Mouse (Mus musculus): ENCODE measurements around the gene Frem1. TPM values are rescaled to one million over a fixed set of nuclear protein-coding genes. Genes with fewer than 3 reads are reported as not detected.

Frem1 gene
- total and polyA plus RNA-seq, 3 experiments, result 0.01 to 0.27 TPM; not detected in 1

GRCm38 (mm10) chr4:83053206-83053605 lies 1.1 kb upstream of the Frem1 start:
- DNase-seq (ENCODE audit: low spot score), result no peak
- H3K4me1 ChIP-seq (ENCODE audit: insufficient read depth, low read depth, low read length), result no peaks in the 10 kb centered on the region
- ATAC-seq (ENCODE audit: extremely low read depth, insufficient number of reproducible peaks, low FRiP score, poor library complexity, severe bottlenecking), result no peak
- H3K4me3 ChIP-seq (ENCODE audit: low read depth, low read length), result no peak overlapping the region
- no peaks in the 10 kb centered on the region for H3K36me3 ChIP-seq (replicated peaks)
- no peak for TF ChIP-seq CTCF (IDR thresholded peaks at IDR 0.05; ENCODE audit: low read depth, low read length)
- no peak for TF ChIP-seq TAL1 (conservative IDR thresholded peaks at IDR 0.05; ENCODE audit: low read depth, low read length)
- TF ChIP-seq GATA1 (IDR thresholded peaks at IDR 0.05; ENCODE audit: borderline replicate concordance, low read length), result no peak
- TF ChIP-seq GATA2 (IDR thresholded peaks at IDR 0.05; ENCODE audit: borderline replicate concordance, low read depth, low read length), result no peak
- TF ChIP-seq POLR2AphosphoS5 (IDR thresholded peaks at IDR 0.05; ENCODE audit: insufficient replicate concordance, low read depth, low read length), result no peak
- peaks cover 51% of the 10 kb centered on the region for H3K9me3 ChIP-seq (replicated peaks)
- H3K27me3 ChIP-seq (ENCODE audit: insufficient read depth, low read length), result no peaks in the 10 kb centered on the region

- no peaks in the 10 kb centered on the region for H3K36me3 ChIP-seq (replicated peaks)
- peaks cover 46% of the 10 kb centered on the region for H3K9me3 ChIP-seq (replicated peaks)
- ATAC-seq (ENCODE audit: extremely low read depth, insufficient number of reproducible peaks, low FRiP score, poor library complexity, severe bottlenecking), result no peak
- no peak overlapping the region for H3K4me3 ChIP-seq (ENCODE audit: low read depth, low read length)
- H3K4me1 ChIP-seq (ENCODE audit: insufficient read depth, low read depth, low read length), result no peaks in the 10 kb centered on the region
- no peaks in the 10 kb centered on the region for H3K27me3 ChIP-seq (ENCODE audit: insufficient read depth, low read length)
- DNase-seq (ENCODE audit: low spot score), result no peak
- TF ChIP-seq POLR2AphosphoS5 (IDR thresholded peaks at IDR 0.05; ENCODE audit: insufficient replicate concordance, low read depth, low read length), result no peak
- TF ChIP-seq GATA1 (IDR thresholded peaks at IDR 0.05; ENCODE audit: borderline replicate concordance, low read length), result no peak
- no peak for TF ChIP-seq GATA2 (IDR thresholded peaks at IDR 0.05; ENCODE audit: borderline replicate concordance, low read depth, low read length)
- no peak for TF ChIP-seq TAL1 (conservative IDR thresholded peaks at IDR 0.05; ENCODE audit: low read depth, low read length)
- no peak for TF ChIP-seq CTCF (IDR thresholded peaks at IDR 0.05; ENCODE audit: low read depth, low read length)
Observed at GRCm38 (mm10) chr4:83051176-83051575, 963 bp downstream of the Frem1 start.

- Histone ChIP-seq H3K4me3 (ENCODE audit: low read depth, low read length) (no peak overlapping the region), H3K27me3 (ENCODE audit: insufficient read depth, low read length) (no peaks in the 10 kb centered on the region), H3K36me3 (replicated peaks) (no peaks in the 10 kb centered on the region), H3K9me3 (replicated peaks) (peaks cover 46% of the 10 kb centered on the region), H3K4me1 (ENCODE audit: insufficient read depth, low read depth, low read length) (no peaks in the 10 kb centered on the region)
- no peak for DNase-seq (ENCODE audit: low spot score)
- TF ChIP-seq CTCF (IDR thresholded peaks at IDR 0.05; ENCODE audit: low read depth, low read length) (no peak), TAL1 (conservative IDR thresholded peaks at IDR 0.05; ENCODE audit: low read depth, low read length) (no peak), POLR2AphosphoS5 (IDR thresholded peaks at IDR 0.05; ENCODE audit: insufficient replicate concordance, low read depth, low read length) (no peak), GATA2 (IDR thresholded peaks at IDR 0.05; ENCODE audit: borderline replicate concordance, low read depth, low read length) (no peak), GATA1 (IDR thresholded peaks at IDR 0.05; ENCODE audit: borderline replicate concordance, low read length) (no peak)
- ATAC-seq (ENCODE audit: extremely low read depth, insufficient number of reproducible peaks, low FRiP score, poor library complexity, severe bottlenecking), result no peak
Observed at GRCm38 (mm10) chr4:83050151-83050796, 1.9 kb downstream of the Frem1 start.

DNA sequence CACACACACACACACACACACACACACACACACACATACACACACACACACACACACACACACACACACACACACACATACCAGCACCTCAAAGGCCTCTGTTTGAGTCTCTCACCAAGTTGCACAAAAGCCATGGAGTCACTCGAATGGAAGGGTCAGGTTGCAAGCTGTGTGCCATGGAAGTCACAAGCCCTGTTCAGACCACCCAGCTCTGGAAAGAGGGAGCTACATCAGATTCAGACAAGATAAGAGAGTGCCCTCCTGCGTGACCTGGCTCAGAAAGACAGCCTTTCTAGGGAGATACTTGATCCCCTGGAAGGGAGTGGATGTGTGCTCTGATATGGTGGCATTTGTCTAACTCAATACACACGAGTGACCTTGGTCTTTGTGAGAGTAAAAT lies 2.9 kb downstream of the Frem1 start:
- no peak for DNase-seq (ENCODE audit: low spot score)
- no peak overlapping the region for H3K4me3 ChIP-seq (ENCODE audit: low read depth, low read length)
- H3K36me3 ChIP-seq (replicated peaks), result no peaks in the 10 kb centered on the region
- no peak for TF ChIP-seq TAL1 (conservative IDR thresholded peaks at IDR 0.05; ENCODE audit: low read depth, low read length)
- TF ChIP-seq GATA1 (IDR thresholded peaks at IDR 0.05; ENCODE audit: borderline replicate concordance, low read length), result no peak
- no peak for TF ChIP-seq CTCF (IDR thresholded peaks at IDR 0.05; ENCODE audit: low read depth, low read length)
- TF ChIP-seq POLR2AphosphoS5 (IDR thresholded peaks at IDR 0.05; ENCODE audit: insufficient replicate concordance, low read depth, low read length), result no peak
- no peak for TF ChIP-seq GATA2 (IDR thresholded peaks at IDR 0.05; ENCODE audit: borderline replicate concordance, low read depth, low read length)
- no peaks in the 10 kb centered on the region for H3K27me3 ChIP-seq (ENCODE audit: insufficient read depth, low read length)
- no peaks in the 10 kb centered on the region for H3K4me1 ChIP-seq (ENCODE audit: insufficient read depth, low read depth, low read length)
- peaks cover 46% of the 10 kb centered on the region for H3K9me3 ChIP-seq (replicated peaks)
- no peak for ATAC-seq (ENCODE audit: extremely low read depth, insufficient number of reproducible peaks, low FRiP score, poor library complexity, severe bottlenecking)

DNA sequence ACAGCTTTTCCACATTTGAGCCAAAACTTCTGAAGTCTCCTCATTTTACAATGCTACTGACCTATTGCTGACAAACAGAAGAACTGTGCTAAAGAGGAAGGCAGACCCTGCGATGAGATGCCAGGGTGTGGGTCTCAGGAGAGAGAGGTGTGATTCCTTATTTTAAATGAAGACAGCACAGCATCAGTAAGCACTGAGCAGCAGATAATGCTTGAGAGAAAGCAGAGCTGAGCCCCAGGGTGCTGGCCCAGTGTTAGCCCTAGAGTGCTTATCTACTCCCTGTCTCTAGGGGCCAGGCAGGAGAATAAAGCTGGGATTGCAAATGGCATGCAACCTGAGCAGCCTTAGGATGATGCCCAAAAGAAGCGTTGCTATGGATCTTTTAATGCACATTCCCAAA lies 3.6 kb downstream of the Frem1 start:
- TF ChIP-seq GATA2 (IDR thresholded peaks at IDR 0.05; ENCODE audit: borderline replicate concordance, low read depth, low read length) (no peak), POLR2AphosphoS5 (IDR thresholded peaks at IDR 0.05; ENCODE audit: insufficient replicate concordance, low read depth, low read length) (no peak), GATA1 (IDR thresholded peaks at IDR 0.05; ENCODE audit: borderline replicate concordance, low read length) (no peak), CTCF (IDR thresholded peaks at IDR 0.05; ENCODE audit: low read depth, low read length) (no peak), TAL1 (conservative IDR thresholded peaks at IDR 0.05; ENCODE audit: low read depth, low read length) (no peak)
- DNase-seq (ENCODE audit: low spot score), result no peak
- ATAC-seq (ENCODE audit: extremely low read depth, insufficient number of reproducible peaks, low FRiP score, poor library complexity, severe bottlenecking), result no peak
- H3K36me3 ChIP-seq (replicated peaks), result no peaks in the 10 kb centered on the region
- H3K4me3 ChIP-seq (ENCODE audit: low read depth, low read length), result no peak overlapping the region
- H3K9me3 ChIP-seq (replicated peaks), result peaks cover 44% of the 10 kb centered on the region
- no peaks in the 10 kb centered on the region for H3K27me3 ChIP-seq (ENCODE audit: insufficient read depth, low read length)
- no peaks in the 10 kb centered on the region for H3K4me1 ChIP-seq (ENCODE audit: insufficient read depth, low read depth, low read length)

DNA sequence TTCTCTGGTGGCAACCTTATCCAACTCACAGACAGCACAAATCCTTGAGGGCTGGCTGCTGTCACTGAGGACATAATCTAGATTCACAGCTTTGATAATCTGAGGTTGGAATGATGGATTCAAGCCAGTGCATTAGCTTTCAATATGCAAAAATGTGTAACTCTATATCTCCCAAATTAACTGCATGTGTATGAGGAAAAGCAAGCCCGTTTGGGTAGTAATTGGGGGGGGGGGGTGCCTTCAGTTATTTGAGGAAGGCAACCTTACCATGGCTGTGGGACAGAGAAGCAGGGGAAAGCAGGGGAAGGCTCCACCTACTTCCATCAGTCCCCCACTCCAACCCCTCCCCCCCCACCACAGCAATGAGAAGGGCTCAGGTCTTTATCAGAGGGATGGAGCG lies 5.3 kb downstream of the Frem1 start:
- ATAC-seq (ENCODE audit: extremely low read depth, insufficient number of reproducible peaks, low FRiP score, poor library complexity, severe bottlenecking) (no peak), DNase-seq (ENCODE audit: low spot score) (no peak)
- TF ChIP-seq POLR2AphosphoS5 (IDR thresholded peaks at IDR 0.05; ENCODE audit: insufficient replicate concordance, low read depth, low read length) (no peak), CTCF (IDR thresholded peaks at IDR 0.05; ENCODE audit: low read depth, low read length) (no peak), GATA1 (IDR thresholded peaks at IDR 0.05; ENCODE audit: borderline replicate concordance, low read length) (no peak), GATA2 (IDR thresholded peaks at IDR 0.05; ENCODE audit: borderline replicate concordance, low read depth, low read length) (no peak), TAL1 (conservative IDR thresholded peaks at IDR 0.05; ENCODE audit: low read depth, low read length) (no peak)
- Histone ChIP-seq H3K27me3 (ENCODE audit: insufficient read depth, low read length) (no peaks in the 10 kb centered on the region), H3K4me3 (ENCODE audit: low read depth, low read length) (no peak overlapping the region), H3K4me1 (ENCODE audit: insufficient read depth, low read depth, low read length) (no peaks in the 10 kb centered on the region), H3K36me3 (replicated peaks) (no peaks in the 10 kb centered on the region), H3K9me3 (replicated peaks) (peaks cover 45% of the 10 kb centered on the region)
